Mouse (Mus musculus) 3134 (cell line): ENCODE data around the gene Hsdl1.
A peak's percentile ranks its signal among the peaks of the same experiment; 100 is the strongest.

Experiments
- DNase-seq: peaks from one replicate; pipeline ENCODE4 v3.0.0-alpha.2; 2011; ENCODE audit warnings: low spot score; ENCODE audit not compliant: insufficient read length; ENCODE audit errors: extremely low read depth

The Hsdl1 gene

GRCm38 (mm10) chr8:119574437-119575365 lies at the start of gene Hsdl1, which contains the start of gene Dnaaf1:
Hsdl1 (minus strand) TSS chr8:119575183.
Dnaaf1 (plus strand) TSS chr8:119575235.
- DNase-seq: peak; percentile 86

- no peak for DNase-seq
Measured at GRCm38 (mm10) chr8:119623744-119624143, 48.8 kb upstream of the Hsdl1 start.

- no peak for DNase-seq
Measured at GRCm38 (mm10) chr8:119623061-119623460, 48.1 kb upstream of the Hsdl1 start.

GRCm38 (mm10) chr8:119622555-119622954 lies 47.6 kb upstream of the Hsdl1 start:
- DNase-seq: no peak

GRCm38 (mm10) chr8:119620848-119621465 lies 46.0 kb upstream of the Hsdl1 start:
- no peak for DNase-seq

DNA sequence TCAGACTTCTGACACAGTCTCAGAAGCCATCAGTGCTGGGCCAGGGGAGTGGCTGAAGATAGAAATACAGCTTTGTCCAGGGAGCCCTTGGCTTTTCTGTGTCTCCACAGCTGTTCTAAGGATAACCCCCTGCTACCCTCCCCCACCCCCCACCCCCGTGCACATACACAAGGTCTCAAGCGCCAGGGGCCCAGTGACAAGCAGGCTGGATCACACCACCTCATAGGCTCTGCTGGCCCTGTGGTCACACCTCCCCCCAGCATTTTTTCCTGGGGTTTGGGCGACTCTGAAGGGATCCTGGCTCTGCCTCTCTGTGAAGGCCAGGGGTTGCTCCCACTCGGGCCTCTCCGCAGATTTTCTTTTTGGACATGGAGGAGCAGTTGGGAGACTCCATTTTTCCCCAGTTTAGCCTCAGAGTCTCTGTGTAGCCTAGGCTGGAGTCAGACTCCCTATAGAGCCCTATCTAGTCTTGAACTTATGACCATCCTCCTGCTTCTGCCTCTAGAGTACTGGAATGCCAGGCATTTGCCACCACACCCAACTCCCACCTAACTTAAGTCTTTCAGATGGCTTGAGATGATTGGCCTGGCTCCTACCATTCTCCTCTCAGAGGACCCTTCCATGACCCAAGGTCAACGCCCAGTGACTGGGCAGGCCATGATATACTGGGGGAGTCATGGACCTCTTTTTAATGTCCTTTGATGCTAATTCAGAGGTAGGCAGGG lies 45.3 kb upstream of the Hsdl1 start:
- DNase-seq: no peak

DNA sequence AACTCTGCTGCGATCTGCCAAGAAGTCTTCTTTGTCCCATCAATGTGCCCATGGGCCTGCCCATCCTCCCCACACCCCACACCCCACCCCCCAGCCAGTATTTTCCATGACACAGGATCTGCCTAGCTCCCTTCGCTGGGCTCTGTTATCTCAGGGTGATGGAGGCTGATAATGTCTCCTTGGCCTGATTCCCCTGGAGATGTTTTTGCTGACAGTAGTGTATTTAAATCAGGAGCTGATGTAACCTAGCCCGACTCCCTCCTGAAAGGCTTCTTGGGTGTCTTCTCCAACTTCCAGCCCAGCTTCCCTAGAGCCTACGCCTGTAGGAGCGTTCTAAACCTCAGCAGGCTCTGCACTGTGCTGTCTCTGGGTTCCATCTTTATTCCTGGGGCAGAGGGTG lies 43.9 kb upstream of the Hsdl1 start:
- DNase-seq: no peak

DNA sequence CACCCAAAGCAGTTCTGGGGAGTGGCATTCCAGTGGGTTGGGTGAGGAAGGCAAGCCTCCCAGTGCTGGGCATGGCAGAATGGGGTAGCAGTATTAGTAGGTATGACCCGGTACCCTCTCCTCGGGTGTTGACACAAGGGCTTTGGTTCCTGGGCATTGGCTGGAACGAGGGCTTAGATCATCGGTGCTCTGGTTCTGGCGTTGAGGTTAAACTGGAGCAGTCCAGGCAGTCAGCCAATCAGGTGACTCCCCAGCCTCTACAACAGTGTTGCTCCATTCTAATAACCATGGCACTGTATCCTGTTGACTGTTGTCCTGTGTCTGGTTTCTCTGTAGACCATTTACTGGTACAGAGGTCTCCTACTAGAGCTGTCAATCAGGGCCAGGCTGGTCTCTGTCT lies 42.6 kb upstream of the Hsdl1 start:
- no peak for DNase-seq

GRCm38 (mm10) chr8:119616811-119617210 lies 41.8 kb upstream of the Hsdl1 start:
- no peak for DNase-seq

GRCm38 (mm10) chr8:119616358-119616757 lies 41.4 kb upstream of the Hsdl1 start:
- no peak for DNase-seq

DNA sequence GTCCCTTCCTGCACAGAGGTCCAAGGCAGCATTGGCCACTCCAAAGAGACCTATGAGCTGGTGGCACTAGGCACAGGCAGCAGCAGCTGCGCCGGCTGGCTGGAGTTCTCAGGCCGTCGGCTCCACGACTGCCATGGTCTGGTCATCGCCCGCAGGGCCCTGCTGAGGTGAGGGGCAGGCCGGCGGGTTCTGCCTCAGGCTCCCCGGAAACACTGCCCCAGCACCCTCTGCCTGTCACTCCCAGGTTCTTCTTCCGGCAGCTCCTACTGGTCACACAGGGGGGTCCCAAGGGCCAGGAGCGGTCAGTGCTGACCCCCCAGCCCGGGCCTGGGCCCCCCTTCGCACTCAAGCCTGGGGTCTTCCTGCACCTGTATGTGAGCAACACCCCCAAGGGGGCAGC lies 40.1 kb upstream of the Hsdl1 start:
- no peak for DNase-seq

DNA sequence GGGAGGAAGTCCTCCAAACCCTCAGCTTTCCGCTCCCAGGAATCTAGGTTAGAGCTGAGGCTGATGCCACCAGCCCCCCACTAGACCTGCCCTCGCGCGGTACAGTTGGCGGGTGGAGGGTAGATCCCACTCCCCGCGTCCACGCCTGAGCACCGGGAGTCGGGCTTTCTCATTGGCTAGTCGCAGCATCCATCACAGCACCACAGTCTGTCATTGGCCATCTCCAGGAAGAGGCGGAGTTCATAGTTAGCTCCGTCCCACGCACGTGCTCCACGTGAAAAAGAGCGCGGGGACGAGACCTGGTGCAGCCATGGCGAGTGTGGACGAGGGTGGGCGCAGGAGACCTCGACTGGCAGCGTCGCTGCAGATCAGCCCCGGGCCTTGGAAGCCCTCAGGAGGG lies 37.5 kb upstream of the Hsdl1 start, which contains the start of gene Adad2:
Gene Adad2, plus strand, starts transcription at position 277 of the 400 bp plus-strand sequence.
- DNase-seq: no peak

DNA sequence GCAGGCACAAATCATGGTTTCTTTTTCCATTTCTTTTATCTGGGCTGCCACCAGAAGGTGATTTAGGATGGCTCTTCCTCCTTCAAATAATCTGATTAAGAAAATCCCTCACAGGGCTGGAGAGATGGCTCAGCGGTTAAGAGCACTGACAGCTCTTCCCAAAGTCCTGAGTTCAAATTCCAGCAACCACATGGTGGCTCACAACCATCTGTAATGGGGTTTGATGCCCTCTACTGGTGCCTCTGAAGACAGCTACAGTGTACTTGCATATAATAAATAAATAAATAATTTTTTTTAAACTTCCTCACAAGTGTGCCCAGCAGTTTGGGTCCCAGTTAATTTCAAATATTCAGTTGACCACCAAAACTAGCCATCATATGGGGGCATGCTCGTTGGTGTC lies 31.2 kb upstream of the Hsdl1 start:
- DNase-seq: peak; percentile 38

GRCm38 (mm10) chr8:119604996-119605395 lies 30.0 kb upstream of the Hsdl1 start, which contains the start of gene Taf1c:
Taf1c (minus strand) TSS chr8:119605222.
- DNase-seq: peak; percentile 82

DNA sequence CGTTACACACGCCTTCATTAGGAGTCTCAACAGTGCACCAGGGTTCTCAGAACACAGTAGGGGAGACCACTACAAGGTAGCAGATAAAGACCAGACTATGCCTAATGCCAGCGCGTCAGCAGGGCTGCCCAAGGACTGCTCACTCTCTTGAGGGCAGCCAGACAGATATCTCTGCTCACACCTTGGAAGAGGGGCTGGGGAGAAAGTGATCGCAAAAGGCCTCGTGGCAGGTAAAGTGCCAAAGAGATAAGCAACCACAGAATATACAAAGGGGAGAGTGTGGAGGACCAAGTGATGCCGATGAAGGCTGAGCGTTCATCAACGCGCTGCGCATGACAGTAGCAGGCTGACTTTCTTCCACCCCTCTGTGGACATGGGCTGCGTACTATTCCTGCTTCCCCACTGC lies 29.4 kb upstream of the Hsdl1 start:
- DNase-seq: no peak

DNA sequence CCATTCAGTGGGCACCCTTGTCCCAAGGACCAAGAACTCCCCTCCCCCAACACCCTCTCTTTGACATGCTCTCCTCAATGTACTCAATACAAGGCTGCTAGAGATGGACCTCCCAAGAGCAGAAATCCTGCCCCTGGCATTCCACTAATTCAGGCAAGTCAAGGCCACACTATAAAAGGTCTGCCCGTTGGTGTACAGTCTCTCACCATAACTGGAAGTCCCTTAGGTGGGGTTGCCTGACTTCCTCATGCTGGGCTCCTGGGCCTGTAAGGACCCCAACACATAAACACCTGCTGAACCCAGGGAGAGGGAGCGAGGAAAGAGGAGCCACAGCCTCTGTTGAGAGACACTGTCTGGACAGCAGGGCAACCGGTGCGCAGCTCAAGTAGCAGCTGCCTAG lies 28.8 kb upstream of the Hsdl1 start:
- no peak for DNase-seq

DNA sequence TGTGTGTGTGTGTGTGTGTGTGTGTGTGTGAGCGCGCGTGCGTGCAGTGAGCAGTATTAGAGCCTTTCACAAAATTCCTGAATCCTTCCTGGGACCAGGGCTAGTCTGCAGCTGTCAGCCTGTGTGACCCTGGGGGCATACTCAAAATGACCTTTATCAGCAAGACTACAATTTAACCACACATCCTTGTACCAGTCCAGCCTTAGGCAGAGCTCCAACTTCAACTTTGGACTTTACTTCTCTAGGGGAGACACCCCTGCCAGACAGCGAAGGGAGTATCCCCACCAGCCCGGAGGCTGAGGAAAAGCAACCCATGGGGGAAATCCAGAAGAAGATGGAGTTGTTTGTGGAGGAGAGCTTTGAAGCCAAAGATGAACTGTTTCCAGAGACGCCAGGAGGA lies 16.5 kb upstream of the Hsdl1 start:
- no peak for DNase-seq

DNA sequence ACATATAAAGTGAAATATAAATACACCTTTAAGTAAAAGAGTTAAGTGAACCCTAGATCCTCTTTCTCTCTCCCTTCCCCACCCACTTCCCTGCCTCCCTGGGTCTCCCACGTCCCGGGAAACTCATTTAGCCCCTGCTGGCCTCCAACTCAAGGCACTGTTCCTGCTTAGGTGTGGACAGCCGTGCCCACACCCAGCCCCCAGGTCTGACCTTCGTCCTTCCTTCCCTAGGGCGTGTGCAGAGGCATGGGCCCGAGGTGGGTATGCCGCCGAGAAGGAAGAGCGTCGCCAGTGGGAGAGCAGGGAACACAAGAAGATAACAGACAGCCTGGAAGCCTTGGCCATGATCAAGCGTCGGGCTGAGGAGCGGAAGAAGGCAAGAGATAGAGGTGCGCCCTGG lies 15.4 kb upstream of the Hsdl1 start:
- DNase-seq: no peak

GRCm38 (mm10) chr8:119588844-119589243 lies 13.9 kb upstream of the Hsdl1 start:
- peak; percentile 41 for DNase-seq

- no peak for DNase-seq
Measured at GRCm38 (mm10) chr8:119588321-119588720, 13.3 kb upstream of the Hsdl1 start.

- no peak for DNase-seq
Measured at GRCm38 (mm10) chr8:119585901-119586300, 10.9 kb upstream of the Hsdl1 start.
